Mouse (Mus musculus) kidney, embryonic 14.5 days (tissue): ENCODE results near the gene Olfr963. TPM values are rescaled to one million over a fixed set of nuclear protein-coding genes. Genes with fewer than 3 reads are reported as not detected.

ENCODE experiments used
- polyA plus RNA-seq: library from polyadenylated mRNA; unstranded; fragments of >200 nt; fragmentation: Nextera tagmentation; extraction: Ambion mirVana; gene quantifications from 2 replicates; pipeline ENCODE4 v1.2.1, GENCODE M21; 2014

Olfr963 gene
- polyA plus RNA-seq, 1 experiment from 2014 or later: not detected

Other genes starting within 250 kb of the Olfr963 start
- not detected in 2 replicates for gene Olfr952, start 240.1 kb upstream of the Olfr963 start, polyA plus RNA-seq
- not detected in 2 replicates for gene Olfr954, start 210.5 kb upstream of the Olfr963 start, polyA plus RNA-seq
- not detected in 2 replicates for gene Olfr955, start 195.3 kb upstream of the Olfr963 start, polyA plus RNA-seq
- not detected in 2 replicates for gene Olfr44, start 173.2 kb upstream of the Olfr963 start, polyA plus RNA-seq
- not detected in 2 replicates for gene Olfr957, start 151.4 kb upstream of the Olfr963 start, polyA plus RNA-seq
- gene Olfr958, start 113.2 kb upstream of the Olfr963 start, polyA plus RNA-seq: not detected in 2 replicates
- not detected in 2 replicates for gene Olfr959, start 91.6 kb upstream of the Olfr963 start, polyA plus RNA-seq
- 15.0 and 19.9 TPM in 2 replicates for gene AW551984, start 62.8 kb upstream of the Olfr963 start, polyA plus RNA-seq
- not detected in 2 replicates for gene Olfr148, start 56.5 kb upstream of the Olfr963 start, polyA plus RNA-seq
- gene Olfr960, start 45.8 kb upstream of the Olfr963 start, polyA plus RNA-seq: 0.19 TPM in 1 of 2 replicates, not detected in the other
- not detected in 2 replicates for gene Olfr961, start 22.1 kb upstream of the Olfr963 start, polyA plus RNA-seq
- not detected in 2 replicates for gene Olfr149, start 39.9 kb downstream of the Olfr963 start, polyA plus RNA-seq
- not detected in 2 replicates for gene Olfr965, start 44.1 kb downstream of the Olfr963 start, polyA plus RNA-seq
- gene Olfr150, start 63.8 kb downstream of the Olfr963 start, polyA plus RNA-seq: not detected in 2 replicates
- gene Olfr967, start 79.0 kb downstream of the Olfr963 start, polyA plus RNA-seq: not detected in 2 replicates
- gene Olfr968, start 116.0 kb downstream of the Olfr963 start, polyA plus RNA-seq: not detected in 2 replicates
- not detected in 2 replicates for gene Olfr969, start 123.7 kb downstream of the Olfr963 start, polyA plus RNA-seq
- gene Olfr970, start 141.7 kb downstream of the Olfr963 start, polyA plus RNA-seq: not detected in 2 replicates
- not detected in 2 replicates for gene Olfr971, start 169.7 kb downstream of the Olfr963 start, polyA plus RNA-seq
- not detected in 2 replicates for gene Olfr972, start 199.2 kb downstream of the Olfr963 start, polyA plus RNA-seq
- gene Olfr229, start 240.1 kb downstream of the Olfr963 start, polyA plus RNA-seq: not detected in 2 replicates